ENCODE assay signal across 8 mouse cellular contexts in the genomic region with DNA sequence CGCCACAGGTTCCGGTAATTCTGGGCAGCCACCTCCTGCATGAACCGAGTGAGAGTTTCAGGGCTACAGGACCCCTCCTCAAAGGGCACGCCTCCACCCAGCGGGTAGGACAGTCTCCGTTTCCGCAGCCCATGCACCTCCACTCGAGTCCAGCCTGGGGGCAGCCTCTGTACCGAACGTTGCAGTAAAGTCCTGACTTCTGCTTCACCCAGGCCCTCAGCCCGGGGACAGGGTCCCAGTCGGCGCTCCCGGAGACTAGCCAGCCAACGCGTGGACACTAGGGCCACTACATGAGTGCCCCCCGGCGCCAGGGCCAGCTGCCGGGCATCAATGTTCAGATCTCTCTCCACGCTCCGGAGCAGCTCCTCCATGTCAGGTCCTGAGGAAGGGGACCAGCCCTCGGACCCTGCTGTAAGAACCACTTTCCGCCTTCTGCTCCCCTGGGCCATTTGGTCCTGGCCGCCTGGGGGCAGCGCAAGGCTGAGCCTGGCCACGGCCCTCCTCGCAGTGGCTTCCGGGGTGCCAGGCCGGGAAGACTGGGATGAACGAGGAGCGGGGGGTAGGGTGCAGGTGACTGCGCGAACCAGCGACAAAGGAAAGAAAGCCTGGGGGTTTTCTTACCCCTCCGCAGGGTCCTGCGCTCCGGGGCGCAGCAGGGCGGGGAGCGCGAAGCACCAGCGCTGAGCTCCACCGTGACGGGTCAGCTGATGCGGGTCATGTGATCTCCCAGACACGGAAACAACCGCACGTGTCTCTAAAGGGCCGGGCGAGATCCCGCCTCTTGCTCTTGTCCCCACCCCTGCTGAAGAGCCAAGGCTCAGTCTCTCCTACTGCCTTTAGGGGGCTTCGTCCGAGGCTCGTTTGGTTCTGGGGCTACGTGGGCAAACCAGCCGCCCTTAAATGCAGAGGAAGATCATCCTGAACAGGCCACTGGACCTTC. TPM values are rescaled to one million over a fixed set of nuclear protein-coding genes. Genes with fewer than 3 reads are reported as not detected.
A peak's percentile ranks its signal among the peaks of the same experiment; 100 is the strongest.
DNase-seq lines count a peak whose midpoint lies in the region; ATAC-seq and TF ChIP-seq lines count a peak whose summit lies in the region.

Wdr81 (minus strand) TSS at position 727 of the 940 bp plus-strand sequence.

- POLR2A ChIA-PET in Patski (lab: Charles Lee), result interaction anchor here (0.6 to 1.4 kb wide), 5 partner anchors 8 to 51 kb away, joined by 3 to 5 read pairs (median 3); no protein-coding TSS in a partner anchor

- CTCF ChIA-PET in Patski (lab: Charles Lee), result interaction anchor here (0.8 to 1.4 kb wide), 4 partner anchors 8 to 57 kb away, joined by 4 to 6 read pairs (median 4); no protein-coding TSS in a partner anchor

- H3K9me3 ChIP-seq in hindbrain, embryonic 11.5 days (ENCODE audit: control insufficient read depth, low read length), result no peaks in the 10 kb centered on the region
- H3K9me3 ChIP-seq in lung, postnatal 0 days (ENCODE audit: low read length), result no peaks in the 10 kb centered on the region

- in situ Hi-C loops in Patski (cut with MboI; ENCODE audit: low pct_unique_long_range_greater_than_20kb), result no loop called here

- DNase-seq in Patski (ENCODE audit: low read depth, low spot score), result no peak
- DNase-seq in cerebellum, postnatal 10 days, result peak; percentile 89 to 90
- DNase-seq in frontal cortex, postnatal 10 days (ENCODE audit: low spot score in 2 of 2), result peak; percentile 81 to 86
- peak; percentile 89 for DNase-seq in hindbrain, embryonic 11.5 days (ENCODE audit: low spot score)
- DNase-seq in layer of hippocampus, adult 9-11 months, result peak; percentile 92
- peak; percentile 97 for DNase-seq in lung, postnatal 0 days (ENCODE audit: low spot score)
- DNase-seq in ovary, postnatal 14 days (ENCODE audit: low spot score), result peak; percentile 70
- DNase-seq in thymus, postnatal 10 days (ENCODE audit: low spot score in 2 of 2), result peak; percentile 80 to 86

- H3K27ac ChIP-seq in hindbrain, embryonic 11.5 days (ENCODE audit: low read depth, low read length), result peak within 1 kb of the TSS; percentile 14; the same call in 1 of the 2 replicates
- H3K27ac ChIP-seq in lung, postnatal 0 days (ENCODE audit: low read length), result peak within 1 kb of the TSS; percentile 80

- peak within 1 kb of the TSS; percentile 97 for H3K4me2 ChIP-seq in hindbrain, embryonic 11.5 days (replicated peaks; ENCODE audit: low read depth, low read length)
- peak within 1 kb of the TSS; percentile 94 for H3K4me2 ChIP-seq in lung, postnatal 0 days (replicated peaks; ENCODE audit: low read depth, low read length)

- H3K4me3 ChIP-seq in hindbrain, embryonic 11.5 days (ENCODE audit: low read depth, low read length), result peak within 1 kb of the TSS; percentile 50
- peak within 1 kb of the TSS; percentile 51 for H3K4me3 ChIP-seq in lung, postnatal 0 days (ENCODE audit: low read depth, low read length)

- no peaks in the 10 kb centered on the region for H3K27me3 ChIP-seq in Patski
- no peaks in the 10 kb centered on the region for H3K27me3 ChIP-seq in hindbrain, embryonic 11.5 days (ENCODE audit: control insufficient read depth, insufficient read depth, low read length)
- H3K27me3 ChIP-seq in lung, postnatal 0 days (replicated peaks; ENCODE audit: insufficient read depth, low read length), result no peaks in the 10 kb centered on the region

- peak within 1 kb of the TSS; percentile 59 for H3K9ac ChIP-seq in hindbrain, embryonic 11.5 days (ENCODE audit: low read depth, low read length)
- H3K9ac ChIP-seq in lung, postnatal 0 days (replicated peaks; ENCODE audit: low read depth), result peak within 1 kb of the TSS; percentile 39

- TF ChIP-seq CTCF in Patski (IDR thresholded peaks at IDR 0.05), result no peak
- peak; percentile 75 for TF ChIP-seq CTCF in lung, postnatal 0 days (IDR thresholded peaks at IDR 0.05)

- ATAC-seq in Patski, result peak; percentile 67
- peak; percentile 93 for ATAC-seq in hindbrain, embryonic 11.5 days (ENCODE audit: low FRiP score)
- ATAC-seq in lung, postnatal 0 days, result peak; percentile 91

- TF ChIP-seq EP300 in lung, postnatal 0 days (IDR thresholded peaks at IDR 0.05), result no peak

- 3% methylated on average over 56 of the region's 56 CpGs for WGBS in hindbrain, embryonic 11.5 days
- WGBS in lung, postnatal 0 days, result 4% methylated on average over 55 of the region's 56 CpGs

- H3K4me1 ChIP-seq in hindbrain, embryonic 11.5 days (replicated peaks; ENCODE audit: control insufficient read depth, insufficient read depth, low read length), result peaks cover 4% of the 10 kb centered on the region; the same call in 1 of the 2 replicates
- peaks cover 13% of the 10 kb centered on the region; the same call in 1 of the 2 replicates for H3K4me1 ChIP-seq in lung, postnatal 0 days (ENCODE audit: insufficient read depth, low read depth, low read length)

- H3K36me3 ChIP-seq in hindbrain, embryonic 11.5 days (ENCODE audit: control insufficient read depth, insufficient read depth, low read length), result no peaks in the 10 kb centered on the region
- H3K36me3 ChIP-seq in lung, postnatal 0 days (ENCODE audit: insufficient read depth, low read length), result no peaks in the 10 kb centered on the region; the same call in 1 of the 2 replicates

RNA-seq across cellular contexts. Expression of gene Wdr81, which starts in this region (rescaled TPM):
- polyA plus RNA-seq in Patski (2021), result 28.9 TPM
- polyA plus RNA-seq in hindbrain, embryonic 11.5 days (2014; fragmentation: Nextera tagmentation; extraction: Ambion mirVana), result 3.1 and 4.1 TPM in 2 replicates
- 5.9 and 7.2 TPM in 2 replicates for polyA plus RNA-seq in lung, postnatal 0 days (2015; fragmentation: Nextera tagmentation; extraction: Ambion mirVana)
